Mouse (Mus musculus): ENCODE measurements around the gene Eif3g.

DNA sequence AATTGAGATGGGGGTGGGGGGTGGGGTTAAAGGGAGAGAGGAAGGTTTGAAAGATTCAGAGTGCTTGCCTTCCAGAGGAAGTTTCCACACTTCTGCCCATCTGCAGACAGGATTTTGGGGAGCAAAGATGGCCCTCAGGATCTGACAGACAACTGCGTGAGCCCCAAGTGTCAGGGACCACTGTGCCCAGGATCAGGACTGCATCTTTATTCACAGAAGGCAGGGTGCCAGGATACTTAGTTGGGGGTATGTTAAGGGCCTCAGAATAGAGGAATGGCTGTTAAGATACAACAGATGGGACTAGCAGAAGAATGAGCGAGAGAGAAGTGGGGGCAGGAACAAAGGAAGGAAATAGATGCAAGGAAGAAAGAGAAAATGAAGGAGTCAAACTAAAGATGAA lies 11.9 kb downstream of the Eif3g start:
- TF ChIP-seq CTCF (IDR thresholded peaks at IDR 0.05; ENCODE audit: borderline replicate concordance, extremely low read depth, insufficient read depth, insufficient read length) (no peak), POLR2A (IDR thresholded peaks at IDR 0.05; ENCODE audit: borderline replicate concordance, extremely low read depth, insufficient read depth, insufficient read length, poor library complexity, severe bottlenecking) (no peak)

All from brain, embryonic 14.5 days (tissue).